Mouse (Mus musculus): ENCODE data around the gene Prkcq.

GRCm38 (mm10) chr2:11211961-11212562 lies 40.2 kb downstream of the Prkcq start:
- TF ChIP-seq CTCF (IDR thresholded peaks at IDR 0.05; ENCODE audit: extremely low read depth, insufficient read length, insufficient replicate concordance, low read depth, low read length): no peak
- TF ChIP-seq POLR2A (IDR thresholded peaks at IDR 0.05; ENCODE audit: low read depth, low read length): no peak
